Mouse (Mus musculus) monocyte, adult 2 months (primary cell): ENCODE data around the gene Bend6.

ENCODE experiments used
- DNase-seq, 2 experiments: peaks; one replicate each; pipeline ENCODE4 v3.0.0; 2022; ENCODE audit warnings: low spot score in 2 of 2, low read depth in 1 of 2

Gene Bend6

GRCm38 (mm10) chr1:33907421-33908190 lies at the start of gene Bend6:
Bend6 (minus strand) TSS chr1:33907816.
- peak in 1 of 2 experiments; percentile 14 for DNase-seq

- no peak for DNase-seq
Measured at GRCm38 (mm10) chr1:33955626-33956025, 48.0 kb upstream of the Bend6 start.

GRCm38 (mm10) chr1:33948511-33948910 lies 40.9 kb upstream of the Bend6 start:
- no peak for DNase-seq

- no peak for DNase-seq
Measured at GRCm38 (mm10) chr1:33947838-33948237, 40.2 kb upstream of the Bend6 start.

- no peak for DNase-seq
Measured at GRCm38 (mm10) chr1:33946601-33947395, 39.2 kb upstream of the Bend6 start.

GRCm38 (mm10) chr1:33945756-33946155 lies 38.1 kb upstream of the Bend6 start:
- DNase-seq: no peak

- no peak for DNase-seq
Measured at GRCm38 (mm10) chr1:33944977-33945750, 37.5 kb upstream of the Bend6 start.

GRCm38 (mm10) chr1:33943943-33944342 lies 36.3 kb upstream of the Bend6 start:
- no peak for DNase-seq

- DNase-seq: no peak
Measured at GRCm38 (mm10) chr1:33942638-33943037, 35.0 kb upstream of the Bend6 start.

- no peak for DNase-seq
Measured at GRCm38 (mm10) chr1:33940364-33940928, 32.8 kb upstream of the Bend6 start.

- DNase-seq: no peak
Measured at GRCm38 (mm10) chr1:33939828-33940227, 32.2 kb upstream of the Bend6 start.

- no peak for DNase-seq
Measured at GRCm38 (mm10) chr1:33935946-33936345, 28.3 kb upstream of the Bend6 start.

GRCm38 (mm10) chr1:33932845-33933499 lies 25.4 kb upstream of the Bend6 start:
- no peak for DNase-seq

GRCm38 (mm10) chr1:33932196-33932595 lies 24.6 kb upstream of the Bend6 start:
- DNase-seq: no peak

GRCm38 (mm10) chr1:33931791-33932190 lies 24.2 kb upstream of the Bend6 start:
- DNase-seq: no peak

GRCm38 (mm10) chr1:33927466-33927865 lies 19.9 kb upstream of the Bend6 start:
- DNase-seq: no peak

- DNase-seq: no peak
Measured at GRCm38 (mm10) chr1:33925283-33925682, 17.7 kb upstream of the Bend6 start.

GRCm38 (mm10) chr1:33922975-33923374 lies 15.4 kb upstream of the Bend6 start:
- no peak for DNase-seq

GRCm38 (mm10) chr1:33916554-33916953 lies 8.9 kb upstream of the Bend6 start:
- no peak for DNase-seq

- DNase-seq: no peak
Measured at GRCm38 (mm10) chr1:33911589-33911988, 4.0 kb upstream of the Bend6 start.
